Mouse (Mus musculus): ENCODE results near the gene Spata1. TPM values are rescaled to one million over a fixed set of nuclear protein-coding genes. Genes with fewer than 3 reads are reported as not detected.

Spata1 gene
- polyA plus RNA-seq (2012; rRNA removed) = 0.85 and 0.88 TPM in 2 replicates

DNA sequence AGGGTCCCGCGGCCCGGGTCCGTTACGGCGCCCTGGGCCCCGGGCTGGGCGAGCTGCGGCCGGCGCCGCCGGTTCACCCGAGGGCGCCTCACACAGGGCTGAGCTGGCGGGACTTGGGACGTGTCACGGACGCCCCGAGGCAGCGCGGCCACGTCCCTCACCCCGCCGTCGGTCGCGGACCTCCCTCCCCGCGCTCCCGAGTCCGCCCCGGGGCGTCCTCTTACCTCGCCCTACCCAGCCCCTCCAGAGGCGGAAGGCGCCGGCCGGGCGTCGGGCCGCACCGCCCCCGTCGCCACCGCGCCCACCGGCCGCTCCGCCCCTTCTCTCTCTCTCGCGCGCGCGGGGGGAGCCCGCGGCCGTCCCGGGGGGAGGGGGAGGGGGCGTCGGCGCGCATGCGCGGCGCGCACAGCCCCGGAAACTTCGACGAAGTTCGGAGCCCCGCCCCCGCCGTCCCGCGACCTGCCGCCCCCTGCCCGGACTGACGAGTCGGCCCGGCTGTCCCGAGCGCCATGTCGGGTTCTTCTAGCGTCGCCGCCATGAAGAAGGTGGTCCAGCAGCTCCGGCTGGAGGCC lies at the start of gene Spata1, which contains the start of gene Gng5:
Gene Spata1, minus strand, starts transcription at position 323 of the 572 bp plus-strand sequence.
Gene Gng5, plus strand, starts transcription at position 377 of the 572 bp plus-strand sequence.
- Histone ChIP-seq H3K4me3 (replicated peaks; ENCODE audit: extremely low read depth, low read depth, low read length) (peak within 1 kb of the TSS; percentile 92), H3K4me1 (ENCODE audit: control insufficient read depth, insufficient read depth, low read length) (peaks cover 11% of the 10 kb centered on the region)
- TF ChIP-seq POLR2A (IDR thresholded peaks at IDR 0.05; ENCODE audit: borderline replicate concordance, extremely low read depth, low read depth, low read length) (peak; percentile 71; the same call in 1 of the 2 replicates), CTCF (IDR thresholded peaks at IDR 0.05; ENCODE audit: insufficient read depth, low read length) (no peak)
- peak; percentile 83 for DNase-seq
- WGBS = under 1% methylated on average over 50 of the region's 88 CpGs

- WGBS = 18% methylated on average over 1 of the region's 1 CpGs
Measured at GRCm38 (mm10) chr3:146543632-146544031, 44.1 kb upstream of the Spata1 start.

GRCm38 (mm10) chr3:146540521-146541273 lies 41.1 kb upstream of the Spata1 start:
- no peak for DNase-seq
- H3K4me3 ChIP-seq (replicated peaks; ENCODE audit: extremely low read depth, low read depth, low read length) = no peak overlapping the region
- 37% methylated on average over 4 of the region's 4 CpGs for WGBS
- H3K4me1 ChIP-seq (ENCODE audit: control insufficient read depth, insufficient read depth, low read length) = no peaks in the 10 kb centered on the region
- TF ChIP-seq POLR2A (IDR thresholded peaks at IDR 0.05; ENCODE audit: borderline replicate concordance, extremely low read depth, low read depth, low read length) (no peak), CTCF (IDR thresholded peaks at IDR 0.05; ENCODE audit: insufficient read depth, low read length) (no peak)

More at GRCm38 (mm10) chr3:146543632-146544031, 44.1 kb upstream of the Spata1 start:
- DNase-seq = no peak
- H3K4me1 ChIP-seq (ENCODE audit: control insufficient read depth, insufficient read depth, low read length) = no peaks in the 10 kb centered on the region
- no peak for TF ChIP-seq POLR2A (IDR thresholded peaks at IDR 0.05; ENCODE audit: borderline replicate concordance, extremely low read depth, low read depth, low read length)
- TF ChIP-seq CTCF (IDR thresholded peaks at IDR 0.05; ENCODE audit: insufficient read depth, low read length) = no peak
- no peak overlapping the region for H3K4me3 ChIP-seq (replicated peaks; ENCODE audit: extremely low read depth, low read depth, low read length)

DNA sequence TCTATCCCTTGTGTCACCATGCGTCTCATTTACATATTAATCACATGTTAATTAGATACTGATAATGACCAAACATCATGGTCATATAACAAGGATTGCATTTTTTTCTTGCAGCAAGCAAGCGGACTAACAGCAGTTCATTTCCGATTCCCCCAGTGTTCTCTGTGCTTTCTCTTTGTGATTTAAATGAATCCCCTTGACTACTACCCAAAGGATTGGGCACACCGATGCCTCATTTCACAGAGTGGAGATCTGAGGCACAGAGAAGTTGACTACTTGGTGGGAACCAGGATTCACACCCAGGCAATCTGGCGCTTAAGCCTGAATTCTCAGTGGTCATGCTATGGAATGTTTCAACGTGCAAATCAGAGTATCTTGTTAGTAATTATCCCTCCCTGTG lies 35.4 kb upstream of the Spata1 start:
- Histone ChIP-seq H3K4me3 (replicated peaks; ENCODE audit: extremely low read depth, low read depth, low read length) (no peak overlapping the region), H3K4me1 (ENCODE audit: control insufficient read depth, insufficient read depth, low read length) (no peaks in the 10 kb centered on the region)
- DNase-seq = no peak
- TF ChIP-seq POLR2A (IDR thresholded peaks at IDR 0.05; ENCODE audit: borderline replicate concordance, extremely low read depth, low read depth, low read length) = no peak
- WGBS = 69% methylated on average over 6 of the region's 6 CpGs

DNA sequence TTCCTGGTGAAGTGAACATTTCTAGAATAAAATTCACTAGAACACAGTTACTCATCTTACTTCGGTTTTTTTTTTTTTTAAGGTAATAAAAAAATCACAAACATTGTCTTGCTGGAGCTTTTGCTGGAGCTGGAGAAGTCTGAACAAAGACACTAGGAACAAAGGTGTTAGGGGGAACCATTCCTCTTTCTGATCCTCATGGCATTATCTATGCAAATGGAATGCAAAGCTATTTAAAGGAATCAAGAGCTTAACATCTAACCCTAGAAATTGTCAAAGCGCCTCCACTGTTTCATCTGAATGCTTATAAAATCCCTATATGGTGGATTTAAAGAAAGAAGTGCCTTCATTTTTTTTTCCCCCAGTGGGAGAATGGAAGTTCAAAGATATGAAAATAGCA lies 28.8 kb upstream of the Spata1 start:
- WGBS = 54% methylated on average over 2 of the region's 2 CpGs
- Histone ChIP-seq H3K4me3 (replicated peaks; ENCODE audit: extremely low read depth, low read depth, low read length) (no peak overlapping the region), H3K4me1 (ENCODE audit: control insufficient read depth, insufficient read depth, low read length) (no peaks in the 10 kb centered on the region)
- TF ChIP-seq CTCF (IDR thresholded peaks at IDR 0.05; ENCODE audit: insufficient read depth, low read length) (no peak), POLR2A (IDR thresholded peaks at IDR 0.05; ENCODE audit: borderline replicate concordance, extremely low read depth, low read depth, low read length) (no peak)
- DNase-seq = no peak

DNA sequence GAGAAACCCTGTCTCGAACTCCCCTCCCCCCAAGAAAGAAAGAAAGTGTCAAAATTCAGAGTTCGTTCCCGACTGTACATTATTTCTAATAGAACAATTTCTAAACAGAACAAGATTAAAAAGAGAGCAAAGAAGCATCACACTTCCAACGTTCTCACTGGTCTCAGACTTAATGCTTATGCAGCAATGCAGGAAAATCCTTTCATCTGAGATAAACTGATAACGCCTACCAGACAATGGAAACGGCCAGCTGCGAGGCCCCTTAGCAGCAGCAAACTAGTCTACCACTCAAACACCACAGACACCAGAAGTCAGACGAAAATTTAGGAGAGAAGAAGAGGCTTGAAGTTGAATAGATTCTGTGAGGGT lies 22.1 kb upstream of the Spata1 start:
- no peak for TF ChIP-seq CTCF (IDR thresholded peaks at IDR 0.05; ENCODE audit: insufficient read depth, low read length)
- no peak for TF ChIP-seq POLR2A (IDR thresholded peaks at IDR 0.05; ENCODE audit: borderline replicate concordance, extremely low read depth, low read depth, low read length)
- DNase-seq = no peak
- Histone ChIP-seq H3K4me1 (ENCODE audit: control insufficient read depth, insufficient read depth, low read length) (peaks cover 2% of the 10 kb centered on the region; the same call in 1 of the 2 replicates), H3K4me3 (replicated peaks; ENCODE audit: extremely low read depth, low read depth, low read length) (peak overlapping the region; percentile 67)
- 8% methylated on average over 8 of the region's 8 CpGs for WGBS

GRCm38 (mm10) chr3:146520798-146521651 lies 21.5 kb upstream of the Spata1 start, which contains the start of gene Rpf1:
TSS of gene Rpf1 (minus strand) at chr3:146521429.
- Histone ChIP-seq H3K4me3 (replicated peaks; ENCODE audit: extremely low read depth, low read depth, low read length) (peak within 1 kb of the TSS; percentile 78), H3K4me1 (ENCODE audit: control insufficient read depth, insufficient read depth, low read length) (peaks cover 2% of the 10 kb centered on the region; the same call in 1 of the 2 replicates)
- peak; percentile 88 for DNase-seq
- under 1% methylated on average over 70 of the region's 82 CpGs for WGBS
- TF ChIP-seq CTCF (IDR thresholded peaks at IDR 0.05; ENCODE audit: insufficient read depth, low read length) = no peak
- TF ChIP-seq POLR2A (IDR thresholded peaks at IDR 0.05; ENCODE audit: borderline replicate concordance, extremely low read depth, low read depth, low read length) = peak; percentile 64; the same call in 1 of the 2 replicates

- TF ChIP-seq POLR2A (IDR thresholded peaks at IDR 0.05; ENCODE audit: borderline replicate concordance, extremely low read depth, low read depth, low read length) (no peak), CTCF (IDR thresholded peaks at IDR 0.05; ENCODE audit: insufficient read depth, low read length) (no peak)
- Histone ChIP-seq H3K4me3 (replicated peaks; ENCODE audit: extremely low read depth, low read depth, low read length) (peak overlapping the region; percentile 78), H3K4me1 (ENCODE audit: control insufficient read depth, insufficient read depth, low read length) (peaks cover 2% of the 10 kb centered on the region; the same call in 1 of the 2 replicates)
- DNase-seq = no peak
- WGBS = 21% methylated on average over 5 of the region's 5 CpGs
Measured at GRCm38 (mm10) chr3:146520226-146520797, 20.8 kb upstream of the Spata1 start.

- TF ChIP-seq POLR2A (IDR thresholded peaks at IDR 0.05; ENCODE audit: borderline replicate concordance, extremely low read depth, low read depth, low read length) (no peak), CTCF (IDR thresholded peaks at IDR 0.05; ENCODE audit: insufficient read depth, low read length) (no peak)
- Histone ChIP-seq H3K4me1 (ENCODE audit: control insufficient read depth, insufficient read depth, low read length) (peaks cover 7% of the 10 kb centered on the region; the same call in 1 of the 2 replicates), H3K4me3 (replicated peaks; ENCODE audit: extremely low read depth, low read depth, low read length) (no peak overlapping the region)
- WGBS = 97% methylated on average over 7 of the region's 7 CpGs
- DNase-seq = no peak
Measured at GRCm38 (mm10) chr3:146506711-146507110, 7.2 kb upstream of the Spata1 start.
